Mouse (Mus musculus): ENCODE results near the gene Adamts12. TPM values are rescaled to one million over a fixed set of nuclear protein-coding genes. Genes with fewer than 3 reads are reported as not detected.

The Adamts12 gene
- polyA plus RNA-seq, 1 experiment = 0.15 TPM

- WGBS = 91% methylated on average over 1 of the region's 1 CpGs
- H3K27me3 ChIP-seq (ENCODE audit: control insufficient read depth, insufficient read depth, low read length) = no peaks in the 10 kb centered on the region; the same call in 1 of the 2 replicates
- H3K4me3 ChIP-seq (replicated peaks; ENCODE audit: insufficient read depth, low read depth, low read length) = no peak overlapping the region
- H3K27ac ChIP-seq (ENCODE audit: insufficient read depth, low read length) = no peak overlapping the region
- TF ChIP-seq POLR2A (IDR thresholded peaks at IDR 0.05; ENCODE audit: borderline replicate concordance, insufficient read depth, low read length) = no peak
- no peak for TF ChIP-seq CTCF (IDR thresholded peaks at IDR 0.05; ENCODE audit: borderline replicate concordance, insufficient read depth, low read depth, low read length)
- no peaks in the 10 kb centered on the region; the same call in 1 of the 2 replicates for H3K4me1 ChIP-seq (ENCODE audit: control insufficient read depth, insufficient read depth, low read length)
- no peak for DNase-seq
These were observed 1.7 kb upstream of the Adamts12 start for GRCm38 (mm10) chr15:11062903-11063302.

DNA sequence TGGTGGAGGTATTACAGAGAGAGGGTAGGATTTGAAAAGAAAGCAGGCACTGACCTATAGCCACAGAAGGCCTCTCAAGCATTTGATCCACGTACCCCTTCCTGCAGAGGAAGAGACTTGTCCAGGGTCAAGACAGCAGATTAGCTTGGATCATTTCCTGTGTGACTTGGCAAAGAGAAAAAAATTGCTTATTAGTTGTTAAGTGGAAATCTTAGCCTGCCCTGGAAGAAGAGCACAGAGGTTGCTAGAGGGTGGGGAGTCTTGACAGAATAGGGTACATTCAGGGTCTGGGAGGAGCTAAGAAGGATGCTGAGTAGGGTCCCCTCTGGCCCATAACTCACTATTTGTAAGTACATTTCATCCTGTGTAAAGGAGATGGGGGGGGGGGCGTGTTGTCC, 431 bp upstream of the Adamts12 start:
- TF ChIP-seq POLR2A (IDR thresholded peaks at IDR 0.05; ENCODE audit: borderline replicate concordance, insufficient read depth, low read length) = no peak
- H3K27ac ChIP-seq (ENCODE audit: insufficient read depth, low read length) = no peak overlapping the region
- WGBS = 24% methylated on average over 2 of the region's 2 CpGs

GRCm38 (mm10) chr15:11065528-11066171, 1.1 kb downstream of the Adamts12 start:
- WGBS = 9% methylated on average over 9 of the region's 9 CpGs
- no peaks in the 10 kb centered on the region; the same call in 1 of the 2 replicates for H3K27me3 ChIP-seq (ENCODE audit: control insufficient read depth, insufficient read depth, low read length)
- no peak overlapping the region for H3K4me3 ChIP-seq (replicated peaks; ENCODE audit: insufficient read depth, low read depth, low read length)
- no peak overlapping the region for H3K27ac ChIP-seq (ENCODE audit: insufficient read depth, low read length)
- no peak for DNase-seq
- TF ChIP-seq CTCF (IDR thresholded peaks at IDR 0.05; ENCODE audit: borderline replicate concordance, insufficient read depth, low read depth, low read length) (no peak), POLR2A (IDR thresholded peaks at IDR 0.05; ENCODE audit: borderline replicate concordance, insufficient read depth, low read length) (no peak)
- H3K4me1 ChIP-seq (ENCODE audit: control insufficient read depth, insufficient read depth, low read length) = no peaks in the 10 kb centered on the region; the same call in 1 of the 2 replicates

More for the DNA sequence above, 431 bp upstream of the Adamts12 start:
- H3K4me1 ChIP-seq (ENCODE audit: control insufficient read depth, insufficient read depth, low read length) = no peaks in the 10 kb centered on the region; the same call in 1 of the 2 replicates
- H3K4me3 ChIP-seq (replicated peaks; ENCODE audit: insufficient read depth, low read depth, low read length) = no peak overlapping the region
- DNase-seq = no peak
- no peaks in the 10 kb centered on the region; the same call in 1 of the 2 replicates for H3K27me3 ChIP-seq (ENCODE audit: control insufficient read depth, insufficient read depth, low read length)

DNA sequence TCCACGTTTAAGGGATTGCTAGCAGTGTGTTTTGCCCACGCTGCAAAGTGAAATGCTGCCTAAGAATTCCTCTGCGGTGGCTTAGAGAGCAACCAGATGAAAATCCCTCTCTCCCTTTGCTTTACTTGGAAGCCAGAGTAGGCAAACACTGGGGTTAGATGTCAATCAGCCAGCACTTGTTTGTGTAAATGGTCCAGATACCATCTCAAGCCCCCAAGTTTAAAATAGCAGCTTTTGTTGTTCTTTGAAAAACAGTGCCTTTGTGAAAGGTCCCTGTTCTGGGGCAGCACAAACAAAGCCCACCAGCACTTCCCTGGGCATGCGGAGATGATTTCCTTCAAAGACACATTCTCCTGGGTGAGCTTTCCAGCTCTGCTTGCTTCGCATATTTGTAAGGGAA, 1.7 kb downstream of the Adamts12 start:
- TF ChIP-seq CTCF (IDR thresholded peaks at IDR 0.05; ENCODE audit: borderline replicate concordance, insufficient read depth, low read depth, low read length) (no peak), POLR2A (IDR thresholded peaks at IDR 0.05; ENCODE audit: borderline replicate concordance, insufficient read depth, low read length) (no peak)
- DNase-seq = no peak
- Histone ChIP-seq H3K4me1 (ENCODE audit: control insufficient read depth, insufficient read depth, low read length) (no peaks in the 10 kb centered on the region; the same call in 1 of the 2 replicates), H3K27me3 (ENCODE audit: control insufficient read depth, insufficient read depth, low read length) (no peaks in the 10 kb centered on the region; the same call in 1 of the 2 replicates), H3K4me3 (replicated peaks; ENCODE audit: insufficient read depth, low read depth, low read length) (no peak overlapping the region), H3K27ac (ENCODE audit: insufficient read depth, low read length) (no peak overlapping the region)
- WGBS = 34% methylated on average over 5 of the region's 5 CpGs

GRCm38 (mm10) chr15:11067891-11068290, 3.3 kb downstream of the Adamts12 start:
- no peak for DNase-seq
- WGBS = 87% methylated on average over 7 of the region's 7 CpGs

DNA sequence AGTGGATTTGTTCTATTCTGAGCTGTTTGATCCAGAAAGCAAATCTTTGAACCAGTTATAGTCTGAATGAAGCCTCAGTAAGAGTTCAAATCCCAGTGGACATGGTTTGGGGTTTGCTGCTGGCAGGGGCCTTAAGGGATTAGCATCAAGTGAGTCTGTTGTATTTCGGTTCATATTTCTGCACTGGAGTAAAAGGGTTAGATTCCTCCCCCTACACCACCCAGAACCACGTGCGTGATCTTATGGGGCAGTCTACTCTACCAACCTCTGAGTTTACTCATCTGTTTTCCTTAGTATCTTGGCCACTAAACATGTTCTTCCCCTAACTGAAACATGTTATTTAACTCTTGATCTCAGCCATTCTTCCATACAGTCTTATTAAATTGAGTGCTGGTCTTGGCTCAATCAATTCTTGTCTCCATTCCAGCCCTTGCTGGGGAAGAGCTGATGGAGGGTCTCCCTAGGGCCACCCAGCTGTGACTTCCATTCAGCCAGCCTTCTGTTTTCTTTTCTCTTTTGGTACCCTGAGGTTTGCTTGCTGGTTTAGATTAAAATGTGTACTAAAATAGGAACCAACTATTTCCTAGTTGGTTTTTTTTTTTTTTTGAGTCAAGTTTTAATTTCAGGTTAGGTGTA, 11.3 kb downstream of the Adamts12 start:
- WGBS = 29% methylated on average over 3 of the region's 3 CpGs
- Histone ChIP-seq H3K4me3 (replicated peaks; ENCODE audit: insufficient read depth, low read depth, low read length) (no peak overlapping the region), H3K4me1 (ENCODE audit: control insufficient read depth, insufficient read depth, low read length) (no peaks in the 10 kb centered on the region), H3K27me3 (ENCODE audit: control insufficient read depth, insufficient read depth, low read length) (no peaks in the 10 kb centered on the region), H3K27ac (ENCODE audit: insufficient read depth, low read length) (no peak overlapping the region)
- no peak for DNase-seq
- TF ChIP-seq POLR2A (IDR thresholded peaks at IDR 0.05; ENCODE audit: borderline replicate concordance, insufficient read depth, low read length) (no peak), CTCF (IDR thresholded peaks at IDR 0.05; ENCODE audit: borderline replicate concordance, insufficient read depth, low read depth, low read length) (no peak)

More at GRCm38 (mm10) chr15:11067891-11068290, 3.3 kb downstream of the Adamts12 start:
- Histone ChIP-seq H3K27me3 (ENCODE audit: control insufficient read depth, insufficient read depth, low read length) (no peaks in the 10 kb centered on the region; the same call in 1 of the 2 replicates), H3K27ac (ENCODE audit: insufficient read depth, low read length) (no peak overlapping the region), H3K4me3 (replicated peaks; ENCODE audit: insufficient read depth, low read depth, low read length) (no peak overlapping the region), H3K4me1 (ENCODE audit: control insufficient read depth, insufficient read depth, low read length) (no peaks in the 10 kb centered on the region; the same call in 1 of the 2 replicates)
- TF ChIP-seq CTCF (IDR thresholded peaks at IDR 0.05; ENCODE audit: borderline replicate concordance, insufficient read depth, low read depth, low read length) = no peak
- no peak for TF ChIP-seq POLR2A (IDR thresholded peaks at IDR 0.05; ENCODE audit: borderline replicate concordance, insufficient read depth, low read length)

DNA sequence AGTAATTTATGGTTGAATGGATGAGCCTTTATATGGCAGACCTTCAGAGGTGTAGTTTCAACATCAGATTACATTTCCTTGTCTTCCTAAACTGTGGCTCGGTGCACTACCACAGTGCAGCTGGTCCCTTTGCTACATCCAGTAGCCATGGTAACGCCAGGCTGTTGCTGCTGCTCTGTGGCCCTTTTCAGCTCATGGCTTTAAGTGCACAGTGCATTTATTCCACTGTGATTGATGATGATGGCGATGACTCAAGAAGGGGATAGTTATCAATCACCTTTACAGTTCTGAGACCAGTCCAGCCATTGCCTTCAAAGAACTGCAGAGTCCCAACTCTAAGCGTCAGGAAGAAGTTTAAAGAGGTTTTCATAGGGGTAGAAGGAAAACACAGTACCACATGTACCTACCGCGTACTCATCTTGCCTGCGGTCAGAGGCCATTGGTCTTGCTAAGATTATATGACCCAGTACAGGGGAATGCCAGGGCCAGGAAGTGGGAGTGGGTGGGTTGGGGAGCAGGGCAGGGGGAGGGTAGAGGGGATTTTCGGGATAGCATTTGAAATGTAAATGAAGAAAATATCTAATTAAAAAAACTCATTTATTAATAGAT, 18.5 kb downstream of the Adamts12 start:
- no peak for DNase-seq
- no peak overlapping the region for H3K27ac ChIP-seq (ENCODE audit: insufficient read depth, low read length)
- TF ChIP-seq CTCF (IDR thresholded peaks at IDR 0.05; ENCODE audit: borderline replicate concordance, insufficient read depth, low read depth, low read length) = no peak
- no peak for TF ChIP-seq POLR2A (IDR thresholded peaks at IDR 0.05; ENCODE audit: borderline replicate concordance, insufficient read depth, low read length)
- H3K4me3 ChIP-seq (replicated peaks; ENCODE audit: insufficient read depth, low read depth, low read length) = no peak overlapping the region
- no peaks in the 10 kb centered on the region for H3K27me3 ChIP-seq (ENCODE audit: control insufficient read depth, insufficient read depth, low read length)
- H3K4me1 ChIP-seq (ENCODE audit: control insufficient read depth, insufficient read depth, low read length) = no peaks in the 10 kb centered on the region
- WGBS = 72% methylated on average over 8 of the region's 8 CpGs

Data from cerebellum, adult 2 months (tissue).